Mouse (Mus musculus): Measurements from ENCODE around the gene Rev3l. TPM values are rescaled to one million over a fixed set of nuclear protein-coding genes. Genes with fewer than 3 reads are reported as not detected.
A peak's percentile ranks its signal among the peaks of the same experiment; 100 is the strongest.

Gene Rev3l
- polyA plus RNA-seq (2017; shearing (Covaris generic)): 10 to 100 TPM; 10.9 to 17.8 (median 14.3) TPM

GRCm38 (mm10) chr10:39731736-39732265 is at the start of gene Rev3l:
TSS of gene Rev3l (plus strand) at chr10:39732118.
- ATAC-seq: peak; percentile 55

- no peak for ATAC-seq
Observed at GRCm38 (mm10) chr10:39682556-39682955, 49.4 kb upstream of the Rev3l start.

GRCm38 (mm10) chr10:39683481-39683880 is 48.4 kb upstream of the Rev3l start:
- ATAC-seq: no peak

- ATAC-seq: no peak
Observed at GRCm38 (mm10) chr10:39686811-39687210, 45.1 kb upstream of the Rev3l start.

GRCm38 (mm10) chr10:39687851-39688250 is 44.1 kb upstream of the Rev3l start:
- ATAC-seq: no peak

GRCm38 (mm10) chr10:39691351-39692064 is 40.4 kb upstream of the Rev3l start:
- peak; percentile 67 for ATAC-seq

- ATAC-seq: no peak
Observed at GRCm38 (mm10) chr10:39692152-39692551, 39.8 kb upstream of the Rev3l start.

GRCm38 (mm10) chr10:39707717-39708510 is 24.0 kb upstream of the Rev3l start:
- ATAC-seq: no peak

GRCm38 (mm10) chr10:39716936-39717335 is 15.0 kb upstream of the Rev3l start:
- ATAC-seq: no peak

GRCm38 (mm10) chr10:39730976-39731735 is 762 bp upstream of the Rev3l start:
- ATAC-seq: peak; percentile 55

- peak; percentile 51 for ATAC-seq
Observed at GRCm38 (mm10) chr10:39732266-39733100, 565 bp downstream of the Rev3l start.

GRCm38 (mm10) chr10:39733101-39733399 is 1.1 kb downstream of the Rev3l start:
- ATAC-seq: no peak

GRCm38 (mm10) chr10:39733421-39733930 is 1.6 kb downstream of the Rev3l start:
- no peak for ATAC-seq

GRCm38 (mm10) chr10:39736187-39736586 is 4.3 kb downstream of the Rev3l start:
- ATAC-seq: no peak

- no peak for ATAC-seq
Observed at GRCm38 (mm10) chr10:39742057-39742456, 10.1 kb downstream of the Rev3l start.

- ATAC-seq: peak; percentile 73
Observed at GRCm38 (mm10) chr10:39764752-39765151, 32.8 kb downstream of the Rev3l start.

- ATAC-seq: no peak
Observed at GRCm38 (mm10) chr10:39766702-39767101, 34.8 kb downstream of the Rev3l start.

- no peak for ATAC-seq
Observed at GRCm38 (mm10) chr10:39772259-39772658, 40.3 kb downstream of the Rev3l start.

- peak; percentile 71 for ATAC-seq
Observed at GRCm38 (mm10) chr10:39773940-39774726, 42.2 kb downstream of the Rev3l start.

GRCm38 (mm10) chr10:39776927-39777326 is 45.0 kb downstream of the Rev3l start:
- no peak for ATAC-seq

GRCm38 (mm10) chr10:39778305-39778704 is 46.4 kb downstream of the Rev3l start:
- ATAC-seq: no peak
